Comparison of ENCODE assay signal across 21 mouse cellular contexts in the genomic region with DNA sequence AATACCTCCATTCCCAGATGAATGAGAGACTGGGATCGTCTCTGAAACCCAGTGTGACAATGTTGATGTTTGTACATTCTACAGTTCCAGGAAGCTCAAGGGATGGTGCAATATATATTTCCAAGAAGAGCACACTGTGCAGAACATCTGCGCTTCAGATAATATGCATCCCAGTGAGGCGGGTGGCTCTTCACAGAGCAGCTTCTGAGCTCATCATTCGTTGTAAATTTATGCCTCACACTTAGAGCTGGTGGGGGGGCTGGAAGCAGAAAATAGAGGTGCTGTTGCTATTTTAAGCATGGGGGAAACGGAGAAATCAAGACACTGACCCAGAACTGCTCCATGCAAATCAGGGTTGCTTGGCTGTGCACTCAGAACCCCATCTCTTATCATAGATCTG. TPM values are rescaled to one million over a fixed set of nuclear protein-coding genes. Genes with fewer than 3 reads are reported as not detected.
DNase-seq lines count a peak whose midpoint lies in the region; ATAC-seq and TF ChIP-seq lines count a peak whose summit lies in the region.
"Had no signal": no experiment of that assay in that cellular context is flagged by ENCODE, and none has a peak within 500 bp of the region (broad histone marks: within the 10 kb centered on the region; RNA-seq: fewer than 3 reads in every experiment).

No protein-coding gene starts in this region.

- TF ChIP-seq CTCF in intestine, postnatal 0 days (IDR thresholded peaks at IDR 0.05; ENCODE audit: low read depth) = no peak
- no peak for TF ChIP-seq CTCF in liver, postnatal 0 days (IDR thresholded peaks at IDR 0.05; ENCODE audit: low read depth)

- no peaks in the 10 kb centered on the region for H3K27me3 ChIP-seq in intestine, postnatal 0 days (replicated peaks; ENCODE audit: control insufficient read depth, insufficient read depth, low read length)
- H3K27me3 ChIP-seq in intestine, embryonic 16.5 days (replicated peaks; ENCODE audit: control insufficient read depth, insufficient read depth, low read length) = no peaks in the 10 kb centered on the region
- H3K27me3 ChIP-seq in liver, postnatal 0 days (ENCODE audit: insufficient read depth, low read length) = no peaks in the 10 kb centered on the region

- 48% methylated on average over 5 of the region's 5 CpGs for WGBS in intestine, postnatal 0 days
- 64% methylated on average over 5 of the region's 5 CpGs for WGBS in intestine, embryonic 16.5 days
- 39% methylated on average over 5 of the region's 5 CpGs for WGBS in liver, postnatal 0 days (ENCODE audit: insufficient replicate concordance)

- H3K4me3 ChIP-seq in intestine, postnatal 0 days (ENCODE audit: low read depth, low read length) = no peak overlapping the region
- H3K4me3 ChIP-seq in intestine, embryonic 16.5 days (ENCODE audit: low read length) = no peak overlapping the region
- no peak overlapping the region for H3K4me3 ChIP-seq in liver, postnatal 0 days (ENCODE audit: low read depth, low read length)
- H3K4me3 ChIP-seq: heart, adult 2 months had no signal

- peak; percentile 81 for TF ChIP-seq EP300 in liver, postnatal 0 days (IDR thresholded peaks at IDR 0.05; ENCODE audit: low read depth)

- no peaks in the 10 kb centered on the region for H3K36me3 ChIP-seq in intestine, postnatal 0 days (ENCODE audit: control insufficient read depth, insufficient read depth)
- no peaks in the 10 kb centered on the region for H3K36me3 ChIP-seq in intestine, embryonic 16.5 days (ENCODE audit: control insufficient read depth, insufficient read depth, low read length)
- no peaks in the 10 kb centered on the region for H3K36me3 ChIP-seq in liver, postnatal 0 days (replicated peaks; ENCODE audit: insufficient read depth, low read length)

- no peak overlapping the region for H3K4me2 ChIP-seq in intestine, postnatal 0 days (replicated peaks; ENCODE audit: low read depth)
- H3K4me2 ChIP-seq in intestine, embryonic 16.5 days (ENCODE audit: low read depth, low read length) = no peak overlapping the region
- H3K4me2 ChIP-seq in liver, postnatal 0 days (ENCODE audit: low read depth, low read length) = no peak overlapping the region
- H3K4me2 ChIP-seq: hindbrain, embryonic 14.5 days had no signal

- no peaks in the 10 kb centered on the region for H3K9me3 ChIP-seq in intestine, postnatal 0 days (ENCODE audit: control insufficient read depth)
- H3K9me3 ChIP-seq in intestine, embryonic 16.5 days (ENCODE audit: control insufficient read depth, low read length) = no peaks in the 10 kb centered on the region
- no peaks in the 10 kb centered on the region for H3K9me3 ChIP-seq in liver, postnatal 0 days (ENCODE audit: low read length)

- DNase-seq in c-Kit-positive CD71-positive TER-119-negative erythroid progenitor cells, embryonic 14.5 days (ENCODE audit: low read depth) = peak; percentile 16
- DNase-seq in left cerebral cortex, adult 9 months (ENCODE audit: low spot score in 2 of 2) = peak; percentile 48 to 57
- no peak for DNase-seq in liver, postnatal 0 days
- DNase-seq in spleen, postnatal 10 days (ENCODE audit: low spot score in 2 of 2) = no peak
- no peak for DNase-seq in adrenal gland, adult 2 months
- no peak for DNase-seq in cerebellum, adult 9-11 months
- DNase-seq: adrenal gland, adult 8-10 months; B cell, adult 2 months; cerebellum, postnatal 14 days; heart, adult 2 months; heart, postnatal 10 days; kidney, adult 11 months; kidney, postnatal 4 days; layer of hippocampus, postnatal 36 days; lung, adult 18-20 months; midbrain, embryonic 14.5 days; thymus, adult 2 months had no signal

- no peak for ATAC-seq in intestine, postnatal 0 days
- no peak for ATAC-seq in intestine, embryonic 16.5 days
- ATAC-seq in liver, postnatal 0 days = peak; percentile 44

- no peak overlapping the region for H3K9ac ChIP-seq in intestine, postnatal 0 days (ENCODE audit: low read depth, low read length)
- no peak overlapping the region for H3K9ac ChIP-seq in intestine, embryonic 16.5 days (ENCODE audit: low read depth, low read length)
- H3K9ac ChIP-seq in liver, postnatal 0 days (replicated peaks) = no peak overlapping the region
- H3K9ac ChIP-seq: hindbrain, embryonic 14.5 days had no signal

- 0 out of 2 replicates have a peak, but pooled peaks cover 4% of the 10 kb centered on the region for H3K4me1 ChIP-seq in intestine, postnatal 0 days (replicated peaks; ENCODE audit: control insufficient read depth, insufficient read depth, low read length)
- H3K4me1 ChIP-seq in intestine, embryonic 16.5 days (ENCODE audit: control insufficient read depth, insufficient read depth, low read length) = peaks cover 6% of the 10 kb centered on the region
- H3K4me1 ChIP-seq in liver, postnatal 0 days (ENCODE audit: insufficient read depth) = peaks cover 26% of the 10 kb centered on the region

- 0 out of 2 replicates have a peak overlapping the region, but pooled peaks have one; percentile 87 for H3K27ac ChIP-seq in intestine, postnatal 0 days (ENCODE audit: low read depth, low read length)
- H3K27ac ChIP-seq in intestine, embryonic 16.5 days (ENCODE audit: low read length) = no peak overlapping the region
- H3K27ac ChIP-seq in liver, postnatal 0 days (ENCODE audit: low read depth) = peak overlapping the region; percentile 91
- H3K27ac ChIP-seq: heart, adult 2 months; hindbrain, embryonic 14.5 days had no signal

RNA-seq across cellular contexts. Expression of gene Fbp1, which starts 21.7 kb away (rescaled TPM):
- 529 and 593 TPM in 2 replicates for polyA plus RNA-seq in intestine, postnatal 0 days (2015; fragmentation: Nextera tagmentation; extraction: Ambion mirVana)
- 6.3 and 12.4 TPM in 2 replicates for polyA plus RNA-seq in intestine, embryonic 16.5 days (2015; fragmentation: Nextera tagmentation; extraction: Ambion mirVana)
- polyA plus RNA-seq in liver, postnatal 0 days (2015; fragmentation: Nextera tagmentation; extraction: Ambion mirVana) = 2,442 and 2,581 TPM in 2 replicates
- total RNA-seq in adrenal gland, adult 2 months (2021) = 1 to 10 TPM in 1 of 2 experiments, under 1 TPM in 1; 0.83 to 3.8 TPM
- 0.27 and 0.86 TPM in 2 replicates for polyA plus RNA-seq in adrenal gland, adult 2 months (2012; rRNA removed)
- total RNA-seq: heart, adult 2 months; heart, postnatal 10 days had no signal
- polyA plus RNA-seq: embryonic facial prominence, embryonic 11.5 days; midbrain, embryonic 14.5 days had no signal

RNA-seq across cellular contexts. Expression of gene Fbp2, which starts 51.6 kb away (rescaled TPM):
- polyA plus RNA-seq in intestine, postnatal 0 days (2015; fragmentation: Nextera tagmentation; extraction: Ambion mirVana) = 474 and 501 TPM in 2 replicates
- 406 and 487 TPM in 2 replicates for polyA plus RNA-seq in intestine, embryonic 16.5 days (2015; fragmentation: Nextera tagmentation; extraction: Ambion mirVana)
- polyA plus RNA-seq in liver, postnatal 0 days (2015; fragmentation: Nextera tagmentation; extraction: Ambion mirVana) = 0.89 and 1.3 TPM in 2 replicates
- total RNA-seq in adrenal gland, adult 2 months (2021) = 1 to 10 TPM; 2.5 to 2.8 TPM
- 0.28 and 0.49 TPM in 2 replicates for polyA plus RNA-seq in adrenal gland, adult 2 months (2012; rRNA removed)
- total RNA-seq: layer of hippocampus, postnatal 36 days had no signal

RNA-seq across cellular contexts. Expression of gene 2010111I01Rik, which starts 54.9 kb away (rescaled TPM):
- 72.7 and 73.3 TPM in 2 replicates for polyA plus RNA-seq in intestine, postnatal 0 days (2015; fragmentation: Nextera tagmentation; extraction: Ambion mirVana)
- 92.8 and 98.7 TPM in 2 replicates for polyA plus RNA-seq in intestine, embryonic 16.5 days (2015; fragmentation: Nextera tagmentation; extraction: Ambion mirVana)
- 20.0 and 22.9 TPM in 2 replicates for polyA plus RNA-seq in liver, postnatal 0 days (2015; fragmentation: Nextera tagmentation; extraction: Ambion mirVana)
- total RNA-seq in adrenal gland, adult 2 months (2021) = 10 to 100 TPM; 62.1 to 99.2 TPM
- 39.4 and 39.9 TPM in 2 replicates for polyA plus RNA-seq in adrenal gland, adult 2 months (2012; rRNA removed)

Comparison
In these comparisons a context has a peak if more than half of its experiments do, and no peak if none do; other contexts are left out.
1. RNA of gene Fbp1, which starts 21.7 kb away (polyA plus RNA-seq): 2,442 to 2,581 TPM in liver, postnatal 0 days and 529 to 593 TPM in intestine, postnatal 0 days; 6.3 to 12.4 TPM in intestine, embryonic 16.5 days and 0.27 to 0.86 TPM in adrenal gland, adult 2 months; every median in the first group is over 10 times any median in the second.
2. DNase-seq: peak in c-Kit-positive CD71-positive TER-119-negative erythroid progenitor cells, embryonic 14.5 days (single experiment) and left cerebral cortex, adult 9 months (2 of 2); none in liver, postnatal 0 days (single experiment), spleen, postnatal 10 days (0 of 2), adrenal gland, adult 2 months (single experiment) and cerebellum, adult 9-11 months (single experiment).
3. RNA of gene Fbp2, which starts 51.6 kb away (polyA plus RNA-seq): 474 to 501 TPM in intestine, postnatal 0 days and 406 to 487 TPM in intestine, embryonic 16.5 days; 0.89 to 1.3 TPM in liver, postnatal 0 days and 0.28 to 0.49 TPM in adrenal gland, adult 2 months; every median in the first group is over 100 times any median in the second.